Mouse (Mus musculus) colon, adult 2 months (tissue): ENCODE results near the gene Nfkbil1. TPM values are rescaled to one million over a fixed set of nuclear protein-coding genes. Genes with fewer than 3 reads are reported as not detected.

Experiments
- polyA plus RNA-seq: library from polyadenylated mRNA; depleted of rRNA; stranded (reverse); fragments of >200 nt; gene quantifications from 2 replicates; pipeline ENCODE4 v1.2.3, GENCODE M21; 2012; rRNA removed

The Nfkbil1 gene
- polyA plus RNA-seq, result 28.9 and 34.5 TPM in 2 replicates

DNA sequence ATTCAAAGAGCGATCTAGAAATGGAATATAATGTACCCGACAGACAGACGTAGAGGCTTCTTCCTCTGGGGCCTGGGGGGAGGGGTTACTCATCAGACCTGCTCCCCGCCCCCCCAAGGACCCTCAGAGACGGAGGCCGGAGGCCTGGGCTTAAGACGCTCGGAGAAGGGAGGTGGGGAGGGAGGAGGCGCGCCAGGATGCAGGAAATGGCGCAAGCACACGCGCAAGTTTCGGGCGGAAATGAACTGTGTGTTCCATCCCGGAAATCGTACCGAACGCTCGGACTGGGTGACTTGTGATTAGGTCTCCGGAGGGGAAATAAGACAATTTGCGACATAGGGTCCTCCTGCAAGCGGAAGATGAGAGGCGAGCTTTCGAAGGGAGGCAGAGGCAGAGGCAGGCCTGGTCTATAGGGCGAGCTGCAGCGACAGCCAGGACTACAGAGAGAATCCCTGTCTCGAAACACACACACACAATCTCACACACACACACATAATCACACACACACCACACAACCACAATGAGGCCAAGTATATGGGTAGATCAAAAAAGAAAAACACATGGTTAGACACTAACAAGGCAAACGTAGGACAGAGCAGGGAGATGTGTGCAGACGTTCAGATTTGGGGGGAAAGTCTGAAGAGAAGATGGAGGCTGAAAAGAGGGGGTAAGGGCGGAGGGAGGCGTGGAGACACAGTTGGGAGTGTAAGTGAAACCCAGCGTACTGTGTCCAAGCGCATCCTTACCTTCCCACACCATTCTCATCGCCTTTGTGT, at the start of gene Nfkbil1:
TSS of gene Nfkbil1 (minus strand) at position 179 of the 776 bp plus-strand sequence.

DNA sequence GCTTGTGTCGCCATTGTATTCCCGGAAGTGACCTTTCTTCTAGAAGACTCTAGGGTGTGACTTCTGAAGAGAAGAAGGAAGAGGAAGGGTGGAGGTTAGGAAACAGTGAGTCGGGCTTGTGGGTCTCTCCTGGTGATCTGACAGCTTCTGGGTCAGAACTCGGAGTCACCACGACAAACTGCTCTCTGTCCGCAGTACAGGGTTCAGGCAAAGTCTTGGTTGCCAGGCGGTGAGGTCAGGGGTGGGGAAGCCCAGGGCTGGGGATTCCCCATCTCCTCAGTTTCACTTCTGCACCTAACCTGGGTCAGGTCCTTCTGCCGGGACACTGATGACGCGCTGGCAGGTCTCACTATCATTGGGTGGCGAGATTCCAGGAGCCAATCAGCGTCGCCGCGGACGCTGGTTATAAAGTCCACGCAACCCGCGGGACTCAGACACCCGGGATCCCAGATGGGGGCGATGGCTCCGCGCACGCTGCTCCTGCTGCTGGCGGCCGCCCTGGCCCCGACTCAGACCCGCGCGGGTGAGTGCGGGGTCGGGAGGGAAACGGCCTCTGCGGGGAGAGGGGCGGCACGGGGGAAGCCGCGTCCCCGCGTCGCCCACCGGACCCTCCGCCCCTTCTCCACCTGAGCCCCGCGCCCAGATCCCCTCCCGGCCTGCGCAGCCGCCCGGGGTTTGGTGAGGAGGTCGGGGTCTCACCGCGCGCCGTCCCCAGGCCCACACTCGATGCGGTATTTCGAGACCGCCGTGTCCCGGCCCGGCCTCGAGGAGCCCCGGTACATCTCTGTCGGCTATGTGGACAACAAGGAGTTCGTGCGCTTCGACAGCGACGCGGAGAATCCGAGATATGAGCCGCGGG, 27.3 kb upstream of the Nfkbil1 start, which contains the start of gene H2-D1:
TSS of gene H2-D1 (plus strand) at position 67 of the 859 bp plus-strand sequence.

DNA sequence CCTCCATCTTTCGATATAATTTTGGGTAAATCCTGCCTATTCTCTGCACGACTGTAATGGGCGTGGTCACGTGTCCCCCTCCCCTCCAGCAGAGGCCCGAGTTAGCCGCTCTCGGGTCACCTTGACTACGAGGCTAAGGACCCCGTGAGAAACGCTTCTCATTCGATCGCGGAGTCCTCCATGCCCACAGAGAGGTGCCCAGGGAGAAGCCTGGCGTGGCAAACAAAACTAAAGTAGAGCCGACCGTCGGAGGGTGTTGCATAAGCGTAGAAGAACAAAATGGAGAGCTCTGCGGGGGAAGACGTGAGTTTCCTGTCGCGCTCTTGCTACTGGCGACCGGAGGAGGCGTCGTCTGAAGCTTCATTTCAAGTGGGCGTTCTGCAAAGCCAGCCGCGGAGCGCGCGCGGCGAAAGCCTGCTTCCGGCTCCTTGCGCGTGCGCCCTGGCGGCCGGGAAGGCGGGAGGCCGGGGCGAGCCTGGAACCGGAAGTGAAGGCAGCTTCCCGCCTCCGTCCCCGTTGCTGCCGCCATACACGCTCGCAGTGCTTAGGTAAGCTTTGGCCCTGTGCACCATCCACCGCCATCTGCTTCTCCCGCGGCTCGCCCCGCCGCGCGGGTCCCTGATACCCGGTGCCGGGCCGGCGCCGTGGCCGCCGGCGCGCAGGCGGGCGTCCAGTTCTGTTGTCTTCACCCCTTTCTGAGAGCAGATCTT, 5.9 kb upstream of the Nfkbil1 start, which contains the start of gene Ddx39b:
TSS of gene Ddx39b (plus strand) at position 442 of the 710 bp plus-strand sequence.

DNA sequence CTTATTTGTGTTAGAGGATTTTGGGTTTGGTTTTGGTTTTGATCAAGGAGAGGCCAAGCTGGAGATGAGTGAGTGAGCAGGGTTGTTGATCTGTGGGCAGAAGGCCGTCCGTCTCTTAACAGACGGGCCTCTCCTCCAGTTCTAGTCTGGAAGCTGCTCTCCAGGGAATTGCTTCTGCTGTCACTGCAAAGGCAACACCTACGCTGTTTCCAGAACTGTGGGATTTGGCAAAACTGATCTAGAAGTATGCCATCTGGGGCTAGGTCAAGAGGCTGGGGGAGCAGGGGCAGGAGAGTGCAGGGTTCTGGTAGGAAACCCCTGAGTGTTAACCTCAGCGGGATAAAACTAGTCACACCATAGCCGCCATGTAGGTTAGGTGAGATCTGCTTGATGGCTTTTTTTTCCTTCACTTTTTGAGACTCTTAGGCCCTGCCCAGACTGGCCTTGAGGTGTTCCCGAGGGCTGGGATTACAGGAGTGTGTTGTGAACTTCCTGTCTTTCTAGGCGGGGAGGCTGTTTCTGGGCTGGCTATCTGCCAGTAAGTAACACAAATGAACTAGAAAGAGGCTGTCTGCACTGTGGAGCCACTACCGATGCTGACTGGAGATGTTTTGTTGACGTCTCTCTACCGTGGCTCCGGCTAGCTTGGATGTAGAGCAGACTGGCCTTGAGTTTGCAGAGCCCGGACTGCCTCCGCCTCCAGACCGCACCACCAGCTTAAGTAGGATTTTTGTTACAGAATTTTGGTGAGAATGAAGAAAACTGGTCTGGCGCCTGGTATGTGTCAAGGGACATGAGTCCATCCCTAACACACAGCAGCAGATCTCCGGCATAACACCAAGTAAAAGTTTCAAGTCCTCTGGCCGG, 2.2 kb downstream of the Nfkbil1 start, which contains the start of gene Atp6v1g2:
TSS of gene Atp6v1g2 (plus strand) at position 547 of the 867 bp plus-strand sequence.

DNA sequence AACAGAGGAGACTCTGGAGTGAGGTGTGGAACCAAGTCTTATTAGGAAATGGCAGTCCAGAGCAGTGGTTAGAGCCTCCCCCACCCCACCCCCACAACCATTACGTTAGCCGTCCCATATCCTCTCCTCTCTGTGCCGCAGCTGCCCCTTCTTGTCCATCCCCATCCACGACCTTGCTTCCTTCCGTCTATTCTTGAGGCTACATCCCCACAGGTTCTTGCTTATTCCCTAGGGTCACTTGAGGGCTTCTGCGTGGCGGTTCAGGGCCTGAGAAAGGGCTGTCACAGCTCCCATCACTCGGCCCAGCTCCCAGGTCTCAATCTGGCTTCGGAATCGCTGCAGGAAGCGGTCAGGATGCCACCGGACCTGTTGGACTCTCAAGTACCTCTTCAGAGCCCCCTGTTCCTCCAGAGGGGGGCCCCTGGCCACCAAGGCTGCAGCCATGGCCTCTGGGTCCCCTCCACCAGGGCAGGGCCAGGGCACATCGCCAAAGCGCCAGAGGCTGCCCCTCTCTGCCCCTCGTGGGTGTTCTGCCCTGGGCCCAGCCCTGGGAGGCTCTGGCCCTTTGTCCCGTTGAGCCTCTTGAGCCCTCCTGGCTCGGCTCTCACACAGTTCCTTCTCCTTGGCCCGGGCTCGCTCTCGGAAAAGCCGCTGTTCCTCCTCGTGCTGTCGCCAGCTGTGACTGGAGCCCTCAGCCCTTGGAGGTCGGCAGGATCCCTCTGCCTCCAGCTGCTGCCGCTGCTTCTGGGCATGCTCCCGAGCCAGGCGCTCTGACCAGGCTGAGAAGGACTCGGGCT, 15.2 kb downstream of the Nfkbil1 start, which contains the start of gene Gm16181:
TSS of gene Gm16181 (plus strand) at position 679 of the 797 bp plus-strand sequence.

DNA sequence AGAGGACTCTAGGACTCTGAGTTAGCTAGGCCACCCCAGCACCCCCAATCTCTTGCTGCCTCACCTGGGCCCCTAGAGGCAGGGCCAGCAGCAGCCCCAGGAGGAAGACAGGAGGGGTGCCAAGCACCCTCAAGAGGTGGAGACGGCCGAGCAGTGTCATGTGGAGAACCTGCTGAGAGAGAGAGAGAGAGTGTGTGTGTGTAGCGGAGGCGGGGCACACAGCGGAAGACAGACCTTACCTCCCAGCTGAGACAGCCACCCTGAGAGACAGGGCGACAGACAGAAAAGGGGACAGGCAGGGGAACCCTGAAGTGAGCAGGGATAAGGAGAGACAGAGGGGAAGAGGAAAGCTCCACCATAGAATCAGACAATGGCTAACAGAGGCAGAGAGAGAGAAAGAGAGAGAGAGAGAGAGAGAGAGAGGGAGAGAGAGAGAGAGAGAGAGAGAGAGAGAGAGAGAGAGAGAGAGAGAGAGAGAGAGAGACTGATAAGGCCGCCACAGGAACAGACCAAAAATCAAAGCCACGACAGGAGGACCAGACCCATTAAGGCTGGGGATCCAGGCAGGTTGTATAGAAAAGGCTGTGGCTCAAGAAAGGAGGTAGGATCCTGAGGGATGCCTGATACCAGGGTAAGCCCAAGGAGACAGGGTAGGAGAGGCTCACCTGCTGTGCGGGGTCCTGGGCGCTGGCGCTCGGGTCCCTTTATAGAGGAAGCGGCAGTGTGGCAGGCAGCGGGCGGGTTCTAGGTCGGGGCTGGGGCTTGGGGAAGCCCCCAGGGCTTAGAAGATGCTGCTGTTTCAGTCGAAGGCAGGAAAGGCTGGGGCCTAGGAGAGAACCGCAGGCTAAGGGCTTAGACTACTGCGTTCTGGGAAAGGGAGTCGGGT, 30.9 kb downstream of the Nfkbil1 start, which contains the start of gene Lta:
TSS of gene Lta (minus strand) at position 858 of the 886 bp plus-strand sequence.

GRCm38 (mm10) chr17:35201787-35202186, 33.8 kb downstream of the Nfkbil1 start, which contains the start of gene Tnf:
TSS of gene Tnf (minus strand) at chr17:35202007.

GRCm38 (mm10) chr17:35193881-35194843, 41.4 kb downstream of the Nfkbil1 start, which contains the start of gene Ltb:
TSS of gene Ltb (plus strand) at chr17:35194439.

GRCm38 (mm10) chr17:35187959-35188610, 47.5 kb downstream of the Nfkbil1 start, which contains the start of gene Lst1:
TSS of gene Lst1 (minus strand) at chr17:35188439.

GRCm38 (mm10) chr17:35175968-35176367, 59.6 kb downstream of the Nfkbil1 start, which contains the start of gene Aif1:
TSS of gene Aif1 (minus strand) at chr17:35176068.

Other genes with a start within 250 kb of the Nfkbil1 start
- gene Vars, start 234.8 kb downstream of the Nfkbil1 start, polyA plus RNA-seq, result 196 and 213 TPM in 2 replicates
- gene Vwa7, start 219.2 kb downstream of the Nfkbil1 start, polyA plus RNA-seq, result 0.73 and 0.83 TPM in 2 replicates
- 1.0 and 2.3 TPM in 2 replicates for gene Sapcd1, start 207.8 kb downstream of the Nfkbil1 start, polyA plus RNA-seq
- gene Msh5, start 189.0 kb downstream of the Nfkbil1 start, polyA plus RNA-seq, result 4.0 and 6.0 TPM in 2 replicates
- gene Clic1, start 185.8 kb downstream of the Nfkbil1 start, polyA plus RNA-seq, result 209 and 215 TPM in 2 replicates
- 32.5 and 33.0 TPM in 2 replicates for gene Ddah2, start 176.8 kb downstream of the Nfkbil1 start, polyA plus RNA-seq
- gene Ly6g6c, start 170.4 kb downstream of the Nfkbil1 start, polyA plus RNA-seq, result 5.6 and 10.4 TPM in 2 replicates
- 0.82 and 1.0 TPM in 2 replicates for gene Mpig6b, start 169.6 kb downstream of the Nfkbil1 start, polyA plus RNA-seq
- 77.8 and 86.1 TPM in 2 replicates for gene Ly6g6e, start 158.9 kb downstream of the Nfkbil1 start, polyA plus RNA-seq
- gene Ly6g6d, start 157.7 kb downstream of the Nfkbil1 start, polyA plus RNA-seq, result 19.4 and 23.3 TPM in 2 replicates
- 2.1 and 2.8 TPM in 2 replicates for gene Ly6g6f, start 150.2 kb downstream of the Nfkbil1 start, polyA plus RNA-seq
- gene Abhd16a, start 146.5 kb downstream of the Nfkbil1 start, polyA plus RNA-seq, result 238 and 254 TPM in 2 replicates
- not detected in 2 replicates for gene Ly6g5c, start 127.5 kb downstream of the Nfkbil1 start, polyA plus RNA-seq
- 0.72 and 0.86 TPM in 2 replicates for gene Ly6g5b, start 120.4 kb downstream of the Nfkbil1 start, polyA plus RNA-seq
- 23.3 and 25.0 TPM in 2 replicates for gene Gpank1, start 114.3 kb downstream of the Nfkbil1 start, polyA plus RNA-seq
- 262 and 295 TPM in 2 replicates for gene Csnk2b, start 113.7 kb downstream of the Nfkbil1 start, polyA plus RNA-seq
- 16.7 and 18.2 TPM in 2 replicates for gene D17H6S53E, start 109.4 kb downstream of the Nfkbil1 start, polyA plus RNA-seq
- gene Apom, start 103.7 kb downstream of the Nfkbil1 start, polyA plus RNA-seq, result 0.12 and 0.19 TPM in 2 replicates
- 221 and 228 TPM in 2 replicates for gene Bag6, start 100.6 kb downstream of the Nfkbil1 start, polyA plus RNA-seq
- gene Prrc2a, start 70.9 kb downstream of the Nfkbil1 start, polyA plus RNA-seq, result 341 and 379 TPM in 2 replicates
- 1.6 and 2.5 TPM in 2 replicates for gene Aif1, start 59.7 kb downstream of the Nfkbil1 start, polyA plus RNA-seq
- 8.1 and 10.4 TPM in 2 replicates for gene Lst1, start 47.4 kb downstream of the Nfkbil1 start, polyA plus RNA-seq
- 20.1 and 22.9 TPM in 2 replicates for gene Ltb, start 41.4 kb downstream of the Nfkbil1 start, polyA plus RNA-seq
- 1.3 TPM in 2 replicates for gene Tnf, start 33.8 kb downstream of the Nfkbil1 start, polyA plus RNA-seq
- 1.4 and 1.8 TPM in 2 replicates for gene Lta, start 30.4 kb downstream of the Nfkbil1 start, polyA plus RNA-seq
- gene Gm16181, start 15.0 kb downstream of the Nfkbil1 start, polyA plus RNA-seq, result not detected in 2 replicates
- 4.6 and 5.1 TPM in 2 replicates for gene Atp6v1g2, start 2.1 kb downstream of the Nfkbil1 start, polyA plus RNA-seq
- gene Ddx39b, start 6.0 kb upstream of the Nfkbil1 start, polyA plus RNA-seq, result 211 and 238 TPM in 2 replicates
- gene H2-D1, start 26.9 kb upstream of the Nfkbil1 start, polyA plus RNA-seq, result 837 and 1,001 TPM in 2 replicates
- 5.1 and 9.8 TPM in 2 replicates for gene H2-Q1, start 84.6 kb upstream of the Nfkbil1 start, polyA plus RNA-seq
- 95.5 and 141 TPM in 2 replicates for gene H2-Q2, start 106.5 kb upstream of the Nfkbil1 start, polyA plus RNA-seq
- gene H2-Q4, start 143.8 kb upstream of the Nfkbil1 start, polyA plus RNA-seq, result 71.8 and 75.3 TPM in 2 replicates
- 18.5 and 18.8 TPM in 2 replicates for gene H2-Q6, start 189.1 kb upstream of the Nfkbil1 start, polyA plus RNA-seq
- 50.6 and 57.2 TPM in 2 replicates for gene H2-Q7, start 203.4 kb upstream of the Nfkbil1 start, polyA plus RNA-seq
- gene H2-Q10, start 234.3 kb upstream of the Nfkbil1 start, polyA plus RNA-seq, result 8.0 and 8.1 TPM in 2 replicates